Mouse (Mus musculus) heart, embryonic 14.5 days (tissue): ENCODE measurements at regions not wholly inside any gene's neighbourhood (a gene's known extent, or its start where the extent isn't known, plus 50 kb on each side); places are given as distances from the start of the nearest gene placed in this dataset.
"Not testable (repeated sequence)": the region's sequence is repeated elsewhere in the genome, so short reads cannot be mapped to it uniquely, and the experiment has no call there.

Experiments used
- ATAC-seq: fragments of 200-750 bp; cut with Nextera tagmentation; 2 replicates; pipeline ENCODE4 v1.8.0; 2017; ENCODE audit warnings: low read depth, moderate TSS enrichment; ENCODE audit not compliant: insufficient number of reproducible peaks, insufficient read depth, low FRiP score
- H3K27ac ChIP-seq, 2 experiments: fragments of 200-500 bp in 1 of 2; fragments of 300-500 bp in 1 of 2; sonication (generic) in 1 of 2; replicated peaks in 1 of 2; 2 replicates each; pipeline ENCODE4 v1.5.1; 2012 to 2014; ENCODE audit warnings: low read depth in 2 of 2, low read length in 2 of 2, control low read depth in 1 of 2, mild to moderate bottlenecking in 1 of 2, mixed read lengths in 1 of 2; ENCODE audit not compliant: control insufficient read depth in 1 of 2, insufficient read depth in 1 of 2
- H3K27me3 ChIP-seq: fragments of 300-500 bp; sonication (generic); 2 replicates; pipeline ENCODE4 v1.6.1; 2014; ENCODE audit warnings: mild to moderate bottlenecking, low read length, control low read depth; ENCODE audit not compliant: control insufficient read depth, insufficient read depth
- H3K36me3 ChIP-seq: fragments of 300-500 bp; sonication (generic); 2 replicates; pipeline ENCODE4 v1.6.1; 2014; ENCODE audit warnings: mild to moderate bottlenecking, control low read depth, low read length, mixed read lengths; ENCODE audit not compliant: control insufficient read depth, insufficient read depth
- H3K4me1 ChIP-seq, 2 experiments: fragments of 200-500 bp in 1 of 2; fragments of 300-500 bp in 1 of 2; sonication (generic) in 1 of 2; 2 replicates each; pipeline ENCODE4 v1.6.1; 2012 to 2014; ENCODE audit warnings: low read length in 2 of 2, control low read depth in 1 of 2, mixed read lengths in 1 of 2; ENCODE audit not compliant: control insufficient read depth in 2 of 2, insufficient read depth in 2 of 2
- H3K4me2 ChIP-seq: fragments of 300-500 bp; sonication (generic); 2 replicates; pipeline ENCODE4 v1.6.1; 2014; ENCODE audit warnings: mild to moderate bottlenecking, low read length
- H3K4me3 ChIP-seq, 2 experiments: fragments of 200-500 bp in 1 of 2; fragments of 300-500 bp in 1 of 2; sonication (generic) in 1 of 2; 2 replicates each; pipeline ENCODE4 v1.5.1; 2012 to 2014; ENCODE audit warnings: low read length in 2 of 2, mild to moderate bottlenecking in 2 of 2, control low read depth in 1 of 2, low read depth in 1 of 2, moderate library complexity in 1 of 2; ENCODE audit not compliant: control insufficient read depth in 1 of 2, insufficient read depth in 1 of 2
- H3K9ac ChIP-seq: fragments of 300-500 bp; sonication (generic); 2 replicates; pipeline ENCODE4 v1.6.1; 2014; ENCODE audit warnings: mild to moderate bottlenecking, low read length
- H3K9me3 ChIP-seq: fragments of 300-500 bp; sonication (generic); 2 replicates; pipeline ENCODE4 v1.6.1; 2016; ENCODE audit warnings: low read length, control low read depth; ENCODE audit not compliant: control insufficient read depth
- WGBS: fragments of 180-500 bp; shearing (Covaris S2); extraction: QIAGEN DNeasy Blood & Tissue Kit; methylation state at CpG from one replicate; pipeline ENCODE4 v1.1.7; 2014; 5-methylcytosine and 5-hydroxymethylcytosine counted together

- Histone ChIP-seq H3K27me3 (no peaks in the 10 kb centered on the region), H3K9me3 (no peaks in the 10 kb centered on the region), H3K4me1 (no peaks in the 10 kb centered on the region), H3K4me2 (no peak overlapping the region), H3K9ac (no peak overlapping the region), H3K36me3 (no peaks in the 10 kb centered on the region), H3K27ac (no peak overlapping the region), H3K4me3 (no peak overlapping the region)
- ATAC-seq: no peak
- 67% methylated on average over 1 of the region's 1 CpGs for WGBS
These were observed 416.0 kb upstream of the Zfp960 start for GRCm38 (mm10) chr17:16647942-16648341.

- Histone ChIP-seq H3K27me3 (no peaks in the 10 kb centered on the region), H3K9ac (no peak overlapping the region), H3K4me3 (no peak overlapping the region), H3K9me3 (no peaks in the 10 kb centered on the region), H3K27ac (no peak overlapping the region), H3K4me1 (no peaks in the 10 kb centered on the region), H3K36me3 (no peaks in the 10 kb centered on the region), H3K4me2 (no peak overlapping the region)
- no peak for ATAC-seq
These were observed 398.7 kb upstream of the Zfp960 start for GRCm38 (mm10) chr17:16665253-16665652.

DNA sequence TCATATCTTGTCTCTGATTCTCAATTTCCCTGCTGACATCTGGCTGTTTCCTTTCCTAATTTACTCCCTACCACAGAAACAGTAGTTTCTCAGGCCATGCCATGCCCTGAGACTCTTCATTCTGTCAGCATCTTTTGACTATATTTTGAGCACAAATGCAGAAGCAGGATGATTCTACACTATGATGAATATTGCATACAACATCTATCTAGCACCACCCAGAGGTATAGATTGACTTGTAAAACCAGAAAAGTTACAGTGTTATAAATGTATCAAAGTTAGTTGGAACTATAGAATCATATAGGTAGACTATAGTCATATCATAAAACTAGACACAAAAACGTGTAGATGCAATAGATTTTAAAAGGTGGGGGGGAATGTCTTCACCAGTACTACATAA lies 396.3 kb upstream of the Zfp960 start:
- H3K36me3 ChIP-seq: no peaks in the 10 kb centered on the region
- no peak overlapping the region for H3K4me3 ChIP-seq
- H3K4me2 ChIP-seq: no peak overlapping the region
- no peak overlapping the region for H3K9ac ChIP-seq
- H3K4me1 ChIP-seq: no peaks in the 10 kb centered on the region
- H3K27ac ChIP-seq: no peak overlapping the region
- no peaks in the 10 kb centered on the region for H3K9me3 ChIP-seq
- ATAC-seq: no peak
- no peaks in the 10 kb centered on the region for H3K27me3 ChIP-seq
- WGBS: 55% methylated on average over 1 of the region's 1 CpGs

GRCm38 (mm10) chr17:16704199-16704598 lies 359.7 kb upstream of the Zfp960 start:
- H3K36me3 ChIP-seq: no peaks in the 10 kb centered on the region
- H3K27ac ChIP-seq: no peak overlapping the region
- no peak for ATAC-seq
- no peak overlapping the region for H3K4me3 ChIP-seq
- no peaks in the 10 kb centered on the region for H3K9me3 ChIP-seq
- H3K27me3 ChIP-seq: no peaks in the 10 kb centered on the region
- H3K4me1 ChIP-seq: no peaks in the 10 kb centered on the region
- no peak overlapping the region for H3K9ac ChIP-seq
- no peak overlapping the region for H3K4me2 ChIP-seq

DNA sequence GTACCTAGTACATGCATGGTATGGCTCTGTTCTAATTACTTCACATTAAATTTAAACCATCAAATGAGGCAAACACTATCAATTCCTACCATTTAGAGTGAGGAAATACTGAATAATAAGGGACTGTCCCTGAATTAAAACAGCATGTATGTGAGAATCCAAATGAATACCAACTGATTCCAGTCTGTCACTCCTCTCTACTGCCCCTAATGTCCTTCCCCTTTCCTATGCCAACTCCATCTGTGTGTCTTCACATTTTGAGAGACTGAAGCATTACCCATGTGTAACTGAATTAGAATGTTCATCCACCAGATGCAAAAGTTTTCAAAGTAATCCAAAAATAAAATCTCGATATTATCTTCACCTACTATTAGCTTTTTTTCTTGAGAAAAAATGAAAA lies 358.0 kb upstream of the Zfp960 start:
- no peak overlapping the region for H3K9ac ChIP-seq
- no peak overlapping the region for H3K4me2 ChIP-seq
- H3K4me3 ChIP-seq: no peak overlapping the region
- no peak for ATAC-seq
- H3K9me3 ChIP-seq: no peaks in the 10 kb centered on the region
- WGBS: 60% methylated on average over 1 of the region's 1 CpGs
- H3K36me3 ChIP-seq: no peaks in the 10 kb centered on the region
- H3K27me3 ChIP-seq: no peaks in the 10 kb centered on the region
- no peak overlapping the region for H3K27ac ChIP-seq
- no peaks in the 10 kb centered on the region for H3K4me1 ChIP-seq

GRCm38 (mm10) chr17:16726904-16727303 lies 337.0 kb upstream of the Zfp960 start:
- Histone ChIP-seq H3K9ac (no peak overlapping the region), H3K27ac (no peak overlapping the region), H3K4me2 (no peak overlapping the region), H3K9me3 (no peaks in the 10 kb centered on the region), H3K4me3 (no peak overlapping the region), H3K27me3 (no peaks in the 10 kb centered on the region), H3K4me1 (no peaks in the 10 kb centered on the region), H3K36me3 (no peaks in the 10 kb centered on the region)
- ATAC-seq: no peak
- 84% methylated on average over 2 of the region's 2 CpGs for WGBS

GRCm38 (mm10) chr17:16753090-16753489 lies 310.8 kb upstream of the Zfp960 start:
- no peaks in the 10 kb centered on the region for H3K27me3 ChIP-seq
- H3K36me3 ChIP-seq: no peaks in the 10 kb centered on the region
- ATAC-seq: no peak
- no peak overlapping the region for H3K9ac ChIP-seq
- no peak overlapping the region for H3K4me3 ChIP-seq
- WGBS: 70% methylated on average over 4 of the region's 4 CpGs
- no peak overlapping the region for H3K27ac ChIP-seq
- no peaks in the 10 kb centered on the region for H3K9me3 ChIP-seq
- H3K4me1 ChIP-seq: no peaks in the 10 kb centered on the region
- H3K4me2 ChIP-seq: no peak overlapping the region

DNA sequence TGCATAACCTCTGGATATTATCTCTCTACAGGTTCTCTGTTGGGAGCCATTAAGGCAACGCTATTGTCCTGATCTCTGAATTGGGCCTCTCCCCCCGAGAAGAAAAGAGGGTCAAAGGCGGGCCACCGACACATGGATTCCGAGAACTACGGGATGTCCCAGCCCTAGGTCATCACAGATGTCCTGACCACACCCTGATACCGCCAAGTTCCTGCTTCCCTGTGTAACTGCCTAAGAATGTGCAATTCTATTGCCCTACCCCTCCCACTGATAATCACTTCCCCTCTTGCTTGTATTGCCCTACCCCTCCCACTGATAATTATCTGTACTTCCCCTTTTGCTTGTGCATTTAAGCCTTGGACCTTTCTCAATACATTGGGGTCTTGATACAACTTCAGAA lies 293.3 kb upstream of the Zfp960 start:
- H3K9me3 ChIP-seq, H3K4me3 ChIP-seq, H3K27me3 ChIP-seq, H3K4me1 ChIP-seq, H3K27ac ChIP-seq, H3K4me2 ChIP-seq, H3K36me3 ChIP-seq, ATAC-seq, H3K9ac ChIP-seq: not testable (repeated sequence)
- WGBS: 84% methylated on average over 7 of the region's 7 CpGs
